Comparison of ENCODE assay signal across 8 mouse cellular contexts in the genomic region with DNA sequence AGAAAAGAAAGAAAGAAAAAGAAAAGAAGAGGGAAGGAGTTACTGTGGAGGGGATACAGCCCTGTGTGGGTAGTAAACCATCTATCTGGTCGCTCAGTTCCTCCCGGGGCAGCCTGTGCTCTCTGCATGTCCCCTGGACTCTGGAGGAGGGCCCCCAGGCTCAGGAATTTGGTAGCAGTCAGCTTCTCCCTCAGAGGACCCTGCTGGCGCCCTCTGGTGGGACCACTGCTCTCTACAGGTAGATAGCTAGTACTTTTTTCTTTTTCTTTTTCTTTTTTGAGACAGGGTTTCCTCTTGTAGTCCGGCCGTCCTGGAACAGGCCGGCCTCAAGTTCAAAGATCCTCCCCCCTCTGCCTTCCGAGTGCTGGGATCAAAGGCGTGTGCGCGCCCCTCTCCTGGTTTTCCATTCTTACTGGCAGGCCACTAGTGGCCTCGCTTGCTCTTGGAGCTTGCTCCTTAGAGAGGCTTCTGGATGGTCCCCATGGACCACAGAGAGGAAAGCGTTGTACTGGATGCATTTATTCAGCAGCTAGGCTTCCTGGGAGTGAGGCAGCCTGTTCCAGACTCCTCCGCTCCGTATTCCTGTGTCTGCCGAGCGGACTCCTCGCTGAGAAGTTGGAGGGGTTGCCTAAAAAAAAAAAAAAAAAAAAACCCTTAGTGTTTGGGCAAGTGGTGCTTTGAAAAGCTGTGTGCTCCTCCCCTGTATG. TPM values are rescaled to one million over a fixed set of nuclear protein-coding genes. Genes with fewer than 3 reads are reported as not detected.
A peak's percentile ranks its signal among the peaks of the same experiment; 100 is the strongest.
DNase-seq lines count a peak whose midpoint lies in the region; ATAC-seq lines count a peak whose summit lies in the region.

No protein-coding gene starts in this region.

- H3K27ac ChIP-seq in embryonic facial prominence, embryonic 11.5 days (replicated peaks; ENCODE audit: low read depth, low read length): no peak overlapping the region

- H3K9me3 ChIP-seq in embryonic facial prominence, embryonic 11.5 days (replicated peaks; ENCODE audit: control insufficient read depth, low read length): no peaks in the 10 kb centered on the region

- H3K4me3 ChIP-seq in embryonic facial prominence, embryonic 11.5 days (ENCODE audit: low read depth, low read length): no peak overlapping the region

- no peak overlapping the region for H3K9ac ChIP-seq in embryonic facial prominence, embryonic 11.5 days (replicated peaks; ENCODE audit: low read length)

- no peak overlapping the region for H3K4me2 ChIP-seq in embryonic facial prominence, embryonic 11.5 days (ENCODE audit: low read depth, low read length)

- peak; percentile 37 for DNase-seq in gastrocnemius, adult 18-20 months (ENCODE audit: low spot score)
- no peak for DNase-seq in gastrocnemius, postnatal 25 days
- peak; percentile 73 for DNase-seq in right cerebral cortex, postnatal 14 days
- no peak for DNase-seq in right cerebral cortex, postnatal 36 days (ENCODE audit: low spot score in 2 of 2)
- peak; percentile 68 for DNase-seq in embryonic facial prominence, embryonic 11.5 days (ENCODE audit: low spot score)
- DNase-seq in lung, postnatal 10 days: peak; percentile 80
- DNase-seq in thymus, postnatal 36 days: peak; percentile 51 to 62
- no peak for DNase-seq in frontal cortex, postnatal 25 days (ENCODE audit: low spot score in 2 of 2)

- no peak for ATAC-seq in embryonic facial prominence, embryonic 11.5 days (replicated peaks; ENCODE audit: insufficient number of reproducible peaks, low FRiP score, low TSS enrichment, low read depth)

- WGBS in embryonic facial prominence, embryonic 11.5 days: 46% methylated on average over 17 of the region's 17 CpGs

- H3K4me1 ChIP-seq in embryonic facial prominence, embryonic 11.5 days (ENCODE audit: control insufficient read depth, insufficient read depth, low read length): no peaks in the 10 kb centered on the region

- H3K27me3 ChIP-seq in embryonic facial prominence, embryonic 11.5 days (ENCODE audit: control insufficient read depth, insufficient read depth, low read length): no peaks in the 10 kb centered on the region

- no peaks in the 10 kb centered on the region for H3K36me3 ChIP-seq in embryonic facial prominence, embryonic 11.5 days (replicated peaks; ENCODE audit: control insufficient read depth, insufficient read depth, low read depth, low read length)

RNA-seq across cellular contexts. Expression of gene Togaram2, which starts 1.1 kb away (rescaled TPM):
- 1 to 10 TPM; 2.4 to 4.9 TPM for total RNA-seq in gastrocnemius, adult 18-20 months (2021)
- total RNA-seq in gastrocnemius, postnatal 25 days (2021): 1 to 10 TPM; 2.3 to 6.4 TPM
- polyA plus RNA-seq in embryonic facial prominence, embryonic 11.5 days (2014; fragmentation: Nextera tagmentation; extraction: Ambion mirVana): not detected in 2 replicates

RNA-seq across cellular contexts. Expression of gene Wdr43, which starts 56.3 kb away (rescaled TPM):
- 10 to 100 TPM; 26.5 to 29.6 TPM for total RNA-seq in gastrocnemius, adult 18-20 months (2021)
- 10 to 100 TPM; 21.2 to 28.4 TPM for total RNA-seq in gastrocnemius, postnatal 25 days (2021)
- 104 and 113 TPM in 2 replicates for polyA plus RNA-seq in embryonic facial prominence, embryonic 11.5 days (2014; fragmentation: Nextera tagmentation; extraction: Ambion mirVana)

Comparison
In these comparisons a context has a peak if more than half of its experiments do, and no peak if none do; other contexts are left out.
1. DNase-seq: peak in gastrocnemius, adult 18-20 months (single experiment), right cerebral cortex, postnatal 14 days (single experiment), embryonic facial prominence, embryonic 11.5 days (single experiment), lung, postnatal 10 days (single experiment) and thymus, postnatal 36 days (2 of 2); none in gastrocnemius, postnatal 25 days (single experiment), right cerebral cortex, postnatal 36 days (0 of 2) and frontal cortex, postnatal 25 days (0 of 2).